Mouse (Mus musculus) hindbrain, embryonic 14.5 days (tissue): ENCODE measurements around the gene Ptprq. TPM values are rescaled to one million over a fixed set of nuclear protein-coding genes. Genes with fewer than 3 reads are reported as not detected.

ENCODE experiments used
- ATAC-seq: fragments of 200-750 bp; cut with Nextera tagmentation; 2 replicates; pipeline ENCODE4 v1.8.0; 2017; ENCODE audit warnings: moderate number of reproducible peaks, mild to moderate bottlenecking, moderate TSS enrichment, moderate library complexity; ENCODE audit not compliant: low FRiP score
- DNase-seq: peaks from one replicate; pipeline ENCODE4 v3.0.0-alpha.2; 2015; ENCODE audit warnings: low spot score
- H3K27ac ChIP-seq: fragments of 300-500 bp; sonication (generic); 2 replicates; pipeline ENCODE4 v1.5.1; 2014; ENCODE audit warnings: mild to moderate bottlenecking, moderate library complexity
- H3K27me3 ChIP-seq: fragments of 300-500 bp; sonication (generic); 2 replicates; pipeline ENCODE4 v1.6.1; 2014; ENCODE audit warnings: mild to moderate bottlenecking, low read length, mixed read lengths; ENCODE audit not compliant: control insufficient read depth, insufficient read depth
- H3K36me3 ChIP-seq: fragments of 300-500 bp; sonication (generic); replicated peaks from 2 replicates; pipeline ENCODE4 v1.6.1; 2014; ENCODE audit not compliant: control insufficient read depth, insufficient read depth
- H3K4me1 ChIP-seq: fragments of 300-500 bp; sonication (generic); replicated peaks from 2 replicates; pipeline ENCODE4 v1.6.1; 2014; ENCODE audit warnings: antibody characterized with exemption, low read length, mixed read lengths; ENCODE audit not compliant: control insufficient read depth, insufficient read depth
- H3K4me2 ChIP-seq: fragments of 300-500 bp; sonication (generic); replicated peaks from 2 replicates; pipeline ENCODE4 v1.6.1; 2014; ENCODE audit warnings: mild to moderate bottlenecking, moderate library complexity
- H3K4me3 ChIP-seq: fragments of 300-500 bp; sonication (generic); replicated peaks from 2 replicates; pipeline ENCODE4 v1.5.1; 2014; ENCODE audit warnings: mild to moderate bottlenecking, low read length
- H3K9ac ChIP-seq: fragments of 300-500 bp; sonication (generic); 2 replicates; pipeline ENCODE4 v1.6.1; 2014
- H3K9me3 ChIP-seq: fragments of 300-500 bp; sonication (generic); 2 replicates; pipeline ENCODE4 v1.6.1; 2016; ENCODE audit warnings: low read length; ENCODE audit not compliant: control insufficient read depth
- WGBS: fragments of 180-500 bp; shearing (Covaris S2); extraction: QIAGEN DNeasy Blood & Tissue Kit; methylation state at CpG from one replicate; pipeline ENCODE4 v1.1.7; 2014; 5-methylcytosine and 5-hydroxymethylcytosine counted together
- polyA plus RNA-seq: library from polyadenylated mRNA; unstranded; fragments of >200 nt; fragmentation: Nextera tagmentation; extraction: Ambion mirVana; gene quantifications from 2 replicates; pipeline ENCODE4 v1.2.1, GENCODE M21; 2014

Gene Ptprq
- polyA plus RNA-seq, 1 experiment from 2014 or later: 0.24 TPM

- H3K4me2 ChIP-seq: no peak overlapping the region
- no peak for ATAC-seq
- 69% methylated on average over 7 of the region's 7 CpGs for WGBS
Measured at GRCm38 (mm10) chr10:107735448-107735847, 15.6 kb upstream of the Ptprq start.

GRCm38 (mm10) chr10:107734327-107734726 lies 14.5 kb upstream of the Ptprq start:
- Histone ChIP-seq H3K4me2 (no peak overlapping the region), H3K4me3 (no peak overlapping the region), H3K36me3 (no peaks in the 10 kb centered on the region), H3K27ac (no peak overlapping the region), H3K9me3 (no peaks in the 10 kb centered on the region), H3K27me3 (no peaks in the 10 kb centered on the region), H3K9ac (no peak overlapping the region), H3K4me1 (no peaks in the 10 kb centered on the region)
- ATAC-seq: no peak
- no peak for DNase-seq

More at GRCm38 (mm10) chr10:107735448-107735847, 15.6 kb upstream of the Ptprq start:
- no peaks in the 10 kb centered on the region for H3K4me1 ChIP-seq
- no peak for DNase-seq
- no peaks in the 10 kb centered on the region for H3K9me3 ChIP-seq
- no peaks in the 10 kb centered on the region for H3K36me3 ChIP-seq
- H3K27ac ChIP-seq: no peak overlapping the region
- H3K27me3 ChIP-seq: no peaks in the 10 kb centered on the region
- H3K9ac ChIP-seq: no peak overlapping the region
- no peak overlapping the region for H3K4me3 ChIP-seq

GRCm38 (mm10) chr10:107725631-107726030 lies 5.8 kb upstream of the Ptprq start:
- Histone ChIP-seq H3K4me3 (no peak overlapping the region), H3K4me1 (no peaks in the 10 kb centered on the region), H3K27ac (no peak overlapping the region), H3K36me3 (no peaks in the 10 kb centered on the region), H3K9ac (no peak overlapping the region), H3K4me2 (no peak overlapping the region), H3K27me3 (no peaks in the 10 kb centered on the region), H3K9me3 (no peaks in the 10 kb centered on the region)
- ATAC-seq (no peak), DNase-seq (no peak)
- WGBS: 60% methylated on average over 7 of the region's 7 CpGs

- 49% methylated on average over 3 of the region's 3 CpGs for WGBS
- Histone ChIP-seq H3K9me3 (no peaks in the 10 kb centered on the region), H3K4me3 (no peak overlapping the region), H3K27ac (no peak overlapping the region), H3K9ac (no peak overlapping the region), H3K4me2 (no peak overlapping the region), H3K36me3 (no peaks in the 10 kb centered on the region), H3K27me3 (no peaks in the 10 kb centered on the region), H3K4me1 (no peaks in the 10 kb centered on the region)
- ATAC-seq (no peak), DNase-seq (peak; percentile 64)
Measured at GRCm38 (mm10) chr10:107704443-107704842, 15.4 kb downstream of the Ptprq start.

- H3K4me2 ChIP-seq: no peak overlapping the region
- no peaks in the 10 kb centered on the region for H3K36me3 ChIP-seq
- no peaks in the 10 kb centered on the region for H3K4me1 ChIP-seq
- ATAC-seq: no peak
- WGBS: 92% methylated on average over 3 of the region's 3 CpGs
- H3K27ac ChIP-seq: no peak overlapping the region
- no peaks in the 10 kb centered on the region for H3K27me3 ChIP-seq
- H3K9me3 ChIP-seq: no peaks in the 10 kb centered on the region
- no peak overlapping the region for H3K9ac ChIP-seq
- no peak for DNase-seq
- H3K4me3 ChIP-seq: no peak overlapping the region
Measured at GRCm38 (mm10) chr10:107700944-107701343, 18.9 kb downstream of the Ptprq start.

GRCm38 (mm10) chr10:107698716-107699115 lies 21.1 kb downstream of the Ptprq start:
- H3K4me3 ChIP-seq: no peak overlapping the region
- H3K4me1 ChIP-seq: no peaks in the 10 kb centered on the region
- no peaks in the 10 kb centered on the region for H3K9me3 ChIP-seq
- DNase-seq (no peak), ATAC-seq (no peak)
- H3K9ac ChIP-seq: no peak overlapping the region
- no peak overlapping the region for H3K4me2 ChIP-seq
- H3K27me3 ChIP-seq: no peaks in the 10 kb centered on the region
- 88% methylated on average over 2 of the region's 2 CpGs for WGBS
- H3K36me3 ChIP-seq: no peaks in the 10 kb centered on the region
- H3K27ac ChIP-seq: no peak overlapping the region

GRCm38 (mm10) chr10:107697177-107697576 lies 22.7 kb downstream of the Ptprq start:
- Histone ChIP-seq H3K4me1 (no peaks in the 10 kb centered on the region), H3K27me3 (no peaks in the 10 kb centered on the region), H3K36me3 (no peaks in the 10 kb centered on the region), H3K27ac (no peak overlapping the region), H3K4me3 (no peak overlapping the region), H3K9me3 (no peaks in the 10 kb centered on the region), H3K4me2 (no peak overlapping the region), H3K9ac (no peak overlapping the region)
- DNase-seq (no peak), ATAC-seq (no peak)
- WGBS: 84% methylated on average over 5 of the region's 5 CpGs

- H3K9me3 ChIP-seq: no peaks in the 10 kb centered on the region
- no peaks in the 10 kb centered on the region for H3K36me3 ChIP-seq
- ATAC-seq (no peak), DNase-seq (no peak)
- no peak overlapping the region for H3K4me3 ChIP-seq
- H3K4me2 ChIP-seq: no peak overlapping the region
- no peak overlapping the region for H3K9ac ChIP-seq
- WGBS: 81% methylated on average over 6 of the region's 6 CpGs
- H3K4me1 ChIP-seq: no peaks in the 10 kb centered on the region
- no peaks in the 10 kb centered on the region for H3K27me3 ChIP-seq
- no peak overlapping the region for H3K27ac ChIP-seq
Measured at GRCm38 (mm10) chr10:107687382-107687781, 32.5 kb downstream of the Ptprq start.

GRCm38 (mm10) chr10:107675994-107676393 lies 43.9 kb downstream of the Ptprq start:
- Histone ChIP-seq H3K4me3 (no peak overlapping the region), H3K9me3 (no peaks in the 10 kb centered on the region), H3K4me2 (no peak overlapping the region), H3K36me3 (no peaks in the 10 kb centered on the region), H3K4me1 (no peaks in the 10 kb centered on the region), H3K9ac (no peak overlapping the region), H3K27me3 (no peaks in the 10 kb centered on the region), H3K27ac (no peak overlapping the region)
- DNase-seq (no peak), ATAC-seq (no peak)
- WGBS: 78% methylated on average over 1 of the region's 1 CpGs

- no peaks in the 10 kb centered on the region for H3K36me3 ChIP-seq
- DNase-seq (no peak), ATAC-seq (no peak)
- no peaks in the 10 kb centered on the region for H3K4me1 ChIP-seq
- H3K27me3 ChIP-seq: no peaks in the 10 kb centered on the region
- H3K9me3 ChIP-seq: no peaks in the 10 kb centered on the region
- 87% methylated on average over 4 of the region's 4 CpGs for WGBS
- H3K9ac ChIP-seq: no peak overlapping the region
- H3K4me2 ChIP-seq: no peak overlapping the region
- no peak overlapping the region for H3K4me3 ChIP-seq
- H3K27ac ChIP-seq: no peak overlapping the region
Measured at GRCm38 (mm10) chr10:107668374-107669094, 51.3 kb downstream of the Ptprq start.
